Mouse (Mus musculus) splenic B cell, adult 2 months (primary cell): ENCODE measurements around the gene Als2cr12.
"Not testable (repeated sequence)": the region's sequence is repeated elsewhere in the genome, so short reads cannot be mapped to it uniquely, and the experiment has no call there.

Source experiments
- DNase-seq: peaks from one replicate; pipeline ENCODE4 v3.0.0-alpha.2; 2011; ENCODE audit warnings: low read depth, low spot score
- H3K27me3 ChIP-seq: 2 replicates; pipeline ENCODE4 v1.6.1; 2012; ENCODE audit warnings: mild to moderate bottlenecking, low read length, moderate library complexity, mixed read lengths; ENCODE audit not compliant: control insufficient read depth, poor library complexity, insufficient read depth, severe bottlenecking
- H3K36me3 ChIP-seq: 2 replicates; pipeline ENCODE4 v1.6.1; 2012; ENCODE audit warnings: mild to moderate bottlenecking, low read length, moderate library complexity, mixed read lengths; ENCODE audit not compliant: control insufficient read depth, poor library complexity, insufficient read depth, severe bottlenecking

Als2cr12 gene

DNA sequence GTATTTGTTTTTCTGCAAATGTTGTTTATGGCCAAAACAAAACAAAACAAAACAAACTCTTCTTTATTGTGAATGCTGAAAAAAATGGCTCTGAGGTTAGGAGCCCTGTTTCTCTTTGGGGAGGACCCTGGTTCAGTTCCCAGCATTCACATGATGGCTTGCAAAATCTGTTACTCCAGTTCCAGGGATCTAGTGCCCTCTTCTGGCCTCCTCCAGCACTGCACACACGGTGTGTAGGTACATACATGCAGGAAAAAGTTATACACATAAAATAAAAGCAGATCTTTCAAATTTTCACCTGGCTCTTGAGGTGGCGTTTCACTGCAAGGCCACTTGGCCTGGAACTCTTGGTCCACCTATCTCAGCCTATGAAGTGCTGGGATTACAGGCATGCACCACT, 77.0 kb downstream of the Als2cr12 start:
- peak; percentile 10 for DNase-seq
- no peaks in the 10 kb centered on the region for H3K36me3 ChIP-seq
- H3K27me3 ChIP-seq: no peaks in the 10 kb centered on the region; the same call in 1 of the 2 replicates

DNA sequence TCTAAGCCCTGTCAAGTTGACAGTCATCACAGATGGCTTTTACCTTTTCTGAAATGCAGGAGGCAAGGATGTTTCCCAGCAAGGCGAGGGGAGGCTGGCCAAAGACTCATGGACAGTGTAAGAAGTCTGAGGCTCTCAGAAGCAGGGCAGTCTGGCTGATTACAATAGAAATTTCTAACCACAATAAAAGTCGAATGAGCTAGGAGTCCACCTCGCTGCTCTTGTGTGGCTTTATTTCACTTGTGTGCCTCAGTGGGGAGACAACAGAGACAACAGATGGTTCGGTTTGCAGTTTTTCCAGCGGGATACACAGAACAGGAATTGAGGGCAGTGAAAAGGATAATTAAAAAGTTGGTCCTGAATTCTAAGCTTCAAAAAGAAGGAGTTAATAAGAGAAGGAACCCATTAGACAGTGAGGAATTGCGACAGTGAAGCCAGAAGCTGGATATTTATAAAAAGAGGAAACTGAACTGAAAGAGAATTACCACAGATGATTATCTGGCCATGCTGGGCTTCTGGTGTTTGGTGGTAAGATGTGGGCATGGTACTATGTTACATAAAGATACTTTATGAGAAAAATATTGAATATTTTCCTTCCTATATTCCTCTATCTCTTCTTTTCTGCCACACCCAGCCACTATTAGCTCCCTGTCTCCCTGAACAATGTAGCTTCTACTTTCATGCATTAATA, 77.7 kb downstream of the Als2cr12 start:
- Histone ChIP-seq H3K36me3 (no peaks in the 10 kb centered on the region), H3K27me3 (no peaks in the 10 kb centered on the region; the same call in 1 of the 2 replicates)
- peak; percentile 14 for DNase-seq

DNA sequence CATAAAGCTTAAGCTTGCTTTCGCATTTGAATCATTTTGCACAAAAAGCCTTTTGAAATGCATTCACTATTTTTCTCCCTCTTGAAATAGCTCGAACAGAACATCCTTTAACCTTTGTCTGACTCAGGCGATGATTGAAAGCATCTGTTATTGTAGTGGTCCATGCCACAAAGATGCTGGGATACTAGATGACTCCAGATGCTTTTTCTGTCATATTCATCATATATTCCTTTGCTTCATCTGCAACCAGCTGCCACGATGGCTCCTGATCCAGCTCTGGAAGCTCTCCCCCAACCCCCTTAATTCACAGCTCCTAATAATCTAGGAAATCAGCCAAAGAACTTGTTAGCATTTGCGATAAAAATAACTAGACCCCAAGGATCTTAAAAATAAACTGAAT, 78.7 kb downstream of the Als2cr12 start:
- Histone ChIP-seq H3K36me3 (no peaks in the 10 kb centered on the region), H3K27me3 (no peaks in the 10 kb centered on the region)
- no peak for DNase-seq

DNA sequence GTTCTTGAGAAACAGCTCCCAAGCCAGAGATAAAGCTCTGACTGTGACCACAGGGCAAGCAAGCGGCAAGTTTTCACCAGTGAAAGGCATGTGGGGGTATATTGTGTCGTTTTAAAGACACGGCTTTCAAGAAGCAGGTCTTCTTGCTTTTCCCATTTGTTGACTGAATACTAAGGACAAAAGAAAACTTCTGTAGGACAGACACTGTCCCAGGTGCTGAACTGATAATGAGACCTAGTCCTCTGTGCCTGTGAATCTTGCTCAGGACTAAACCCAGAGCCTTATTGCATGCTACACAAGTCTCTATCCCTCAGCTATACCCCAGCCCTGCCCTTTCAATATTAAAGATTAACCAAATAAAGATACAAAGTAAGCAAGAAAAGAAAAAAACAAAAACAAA, 79.6 kb downstream of the Als2cr12 start:
- Histone ChIP-seq H3K36me3 (no peaks in the 10 kb centered on the region), H3K27me3 (no peaks in the 10 kb centered on the region)
- DNase-seq: no peak

DNA sequence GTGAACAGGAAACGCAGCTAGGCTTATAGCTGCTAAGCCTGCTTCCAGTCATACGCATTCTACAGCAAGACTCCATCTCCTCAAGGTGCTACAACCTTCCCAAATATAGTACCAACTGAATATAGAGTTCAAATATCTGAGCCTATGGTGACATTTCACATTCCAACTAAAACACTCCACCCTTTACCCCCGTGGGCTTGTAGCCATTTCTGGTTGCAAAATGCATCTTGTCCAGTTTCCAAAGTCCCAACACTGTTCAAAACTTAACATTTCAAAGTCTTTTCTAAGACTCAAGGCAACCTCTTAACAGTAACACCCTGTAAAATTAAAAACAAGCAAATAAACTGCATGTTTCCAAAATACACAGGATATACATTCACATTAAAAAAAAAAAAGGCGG, 80.6 kb downstream of the Als2cr12 start:
- Histone ChIP-seq H3K27me3 (no peaks in the 10 kb centered on the region), H3K36me3 (no peaks in the 10 kb centered on the region)
- no peak for DNase-seq

DNA sequence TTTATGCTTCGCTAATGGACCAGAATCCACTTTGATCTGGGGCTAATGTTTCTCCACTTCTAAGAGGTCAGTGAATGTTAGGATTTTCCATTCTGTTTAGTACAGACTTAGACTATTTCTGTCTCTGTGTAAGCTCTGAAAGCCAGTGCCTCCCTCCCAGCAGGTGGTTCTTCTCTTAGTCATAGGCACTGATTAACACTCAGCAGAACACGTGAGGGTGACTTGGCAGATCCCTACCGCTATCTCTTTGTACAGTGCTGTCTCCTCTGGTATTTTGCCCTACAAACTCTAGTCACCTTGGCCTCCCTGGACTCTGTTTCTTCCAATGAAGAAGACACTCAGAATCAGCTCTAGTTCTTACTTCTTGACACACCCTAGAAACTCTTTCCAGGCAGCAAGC, 81.4 kb downstream of the Als2cr12 start:
- Histone ChIP-seq H3K36me3 (no peaks in the 10 kb centered on the region), H3K27me3 (no peaks in the 10 kb centered on the region)
- DNase-seq: no peak

DNA sequence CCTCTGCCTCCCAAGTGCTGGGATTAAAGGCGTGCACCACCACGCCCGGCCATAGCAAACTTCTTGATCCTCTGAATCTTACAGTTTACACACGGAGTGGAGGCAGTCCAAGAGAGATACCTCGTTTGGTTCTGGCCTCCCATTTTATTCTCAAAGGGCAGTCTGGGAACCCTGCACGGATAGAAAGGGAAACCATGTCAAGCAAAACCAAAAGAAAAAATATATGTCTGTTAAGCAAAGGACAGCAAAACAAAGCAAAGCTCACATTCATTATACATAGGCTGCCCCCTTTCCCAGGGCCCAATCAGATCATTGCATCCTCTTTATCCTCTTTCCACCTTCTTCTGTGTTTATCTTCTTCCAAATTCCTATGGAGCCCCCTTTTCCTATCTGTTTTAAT, 82.0 kb downstream of the Als2cr12 start:
- H3K27me3 ChIP-seq: no peaks in the 10 kb centered on the region
- DNase-seq: peak; percentile 24
- H3K36me3 ChIP-seq: no peaks in the 10 kb centered on the region

DNA sequence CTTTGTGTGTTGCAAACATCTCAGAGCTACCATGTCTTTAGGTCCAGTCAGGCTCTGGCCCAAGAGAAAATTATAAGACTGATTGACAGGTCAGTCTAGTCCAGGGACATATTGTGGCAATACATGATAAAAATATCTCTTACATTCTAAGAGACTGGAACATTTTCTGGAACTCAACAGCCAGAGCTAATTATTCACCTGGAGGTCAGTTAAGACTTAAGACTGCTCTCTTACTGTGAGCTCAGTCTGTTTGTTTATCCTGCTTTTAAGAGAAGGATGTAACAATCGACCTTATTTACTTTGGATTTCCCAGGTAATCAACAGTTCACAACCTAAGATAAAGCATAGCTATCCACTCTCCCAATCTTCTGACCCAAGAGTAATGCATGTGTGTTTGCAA, 85.2 kb downstream of the Als2cr12 start:
- H3K27me3 ChIP-seq: no peaks in the 10 kb centered on the region
- no peak for DNase-seq
- no peaks in the 10 kb centered on the region for H3K36me3 ChIP-seq

DNA sequence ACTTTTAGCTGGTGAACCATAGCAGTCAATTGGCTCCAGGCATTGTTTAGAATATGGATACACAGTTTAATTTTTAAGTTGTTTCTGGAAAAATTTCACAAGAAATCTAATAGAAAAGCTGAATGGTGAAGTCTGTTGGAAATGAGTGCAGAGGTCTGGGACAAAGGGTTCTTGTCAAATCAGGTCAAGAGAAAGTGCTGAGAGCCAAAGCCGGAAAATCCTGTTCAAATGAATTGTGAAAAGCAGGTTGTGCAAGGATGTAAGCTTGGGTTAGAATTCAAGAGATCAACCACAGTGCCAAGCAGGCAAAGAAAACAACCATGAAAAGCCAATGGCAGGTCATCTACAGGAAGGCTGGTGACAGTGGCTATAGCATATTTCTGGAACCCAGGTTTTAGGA, 85.6 kb downstream of the Als2cr12 start:
- no peak for DNase-seq
- H3K36me3 ChIP-seq: no peaks in the 10 kb centered on the region
- H3K27me3 ChIP-seq: no peaks in the 10 kb centered on the region

DNA sequence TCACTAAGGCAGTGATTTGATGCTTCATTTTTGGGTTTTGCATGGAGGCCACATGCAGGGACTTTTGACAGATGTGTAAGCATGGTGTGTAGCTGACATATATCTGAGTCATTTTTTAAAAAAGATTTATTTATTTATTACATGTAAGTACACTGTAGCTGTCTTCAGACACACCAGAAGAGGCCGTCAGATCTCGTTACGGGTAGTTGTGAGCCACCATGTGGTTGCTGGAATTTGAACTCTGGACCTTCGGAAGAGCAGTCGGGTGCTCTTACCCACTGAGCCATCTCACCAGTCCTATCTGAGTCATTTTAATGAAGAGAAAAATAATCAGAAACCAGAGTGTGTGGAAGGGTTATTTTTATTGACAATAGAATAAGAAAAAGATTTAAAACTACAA, 86.2 kb downstream of the Als2cr12 start:
- not testable (repeated sequence) for DNase-seq, H3K27me3 ChIP-seq, H3K36me3 ChIP-seq

DNA sequence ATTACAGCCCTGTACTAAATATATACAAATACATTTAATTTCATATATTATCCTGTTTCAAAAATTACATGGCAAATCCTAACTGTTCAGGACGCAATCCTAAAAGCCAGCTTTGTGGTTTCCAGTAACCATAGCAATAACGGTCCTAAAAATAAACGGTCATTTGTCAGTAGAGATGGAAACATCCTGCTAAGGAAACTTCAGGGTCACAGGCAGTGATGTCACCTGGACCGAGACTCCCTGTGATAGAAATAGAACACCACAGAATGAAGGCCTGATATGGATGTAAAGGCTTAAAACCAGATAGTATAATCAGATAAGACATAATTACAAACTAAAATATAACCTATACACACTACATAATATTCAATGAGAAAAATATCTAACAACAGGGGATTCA, 92.1 kb downstream of the Als2cr12 start:
- H3K36me3 ChIP-seq: no peaks in the 10 kb centered on the region
- DNase-seq: no peak
- H3K27me3 ChIP-seq: no peaks in the 10 kb centered on the region

DNA sequence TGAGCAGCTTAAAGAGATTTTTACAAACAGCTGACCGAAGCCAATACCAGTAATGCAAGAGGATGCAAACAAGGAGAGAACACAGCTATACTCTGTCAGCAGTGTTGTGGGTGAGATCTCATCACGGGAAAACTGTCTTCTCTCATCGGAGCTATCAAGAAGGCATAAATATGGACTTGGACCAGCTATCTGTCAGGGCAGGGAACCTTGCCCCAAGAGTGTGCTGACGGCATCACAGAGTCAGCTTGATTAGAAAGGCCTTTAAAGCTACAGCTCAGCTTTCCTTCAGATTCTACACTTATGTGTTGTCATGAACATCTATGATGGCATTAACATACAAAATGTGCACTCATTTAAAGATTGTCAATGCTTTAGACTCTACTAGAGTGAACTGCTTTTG, 93.1 kb downstream of the Als2cr12 start:
- no peak for DNase-seq

More for the DNA sequence above, 93.1 kb downstream of the Als2cr12 start:
- Histone ChIP-seq H3K27me3 (no peaks in the 10 kb centered on the region), H3K36me3 (no peaks in the 10 kb centered on the region)
